Mouse (Mus musculus) gastrocnemius, adult 2 months (tissue): Measurements from ENCODE around the gene Set. TPM values are rescaled to one million over a fixed set of nuclear protein-coding genes. Genes with fewer than 3 reads are reported as not detected.
"Not testable (repeated sequence)": the region's sequence is repeated elsewhere in the genome, so short reads cannot be mapped to it uniquely, and the experiment has no call there.

Experiments used
- DNase-seq: peaks from one replicate; pipeline ENCODE4 v3.0.0; 2022
- H3K27ac ChIP-seq: fragments of 200-600 bp; 2 replicates; pipeline ENCODE4 v1.8.1; 2022; ENCODE audit warnings: mild to moderate bottlenecking
- H3K4me3 ChIP-seq: fragments of 200-600 bp; 2 replicates; pipeline ENCODE4 v1.8.1; 2022; ENCODE audit warnings: mild to moderate bottlenecking, moderate library complexity
- CTCF ChIP-seq: fragments of 200-600 bp; IDR thresholded peaks from 2 replicates; pipeline ENCODE4 v1.8.1; 2022; ENCODE audit warnings: antibody characterized with exemption, mild to moderate bottlenecking, moderate library complexity
- intact Hi-C: fragments of 180-260 bp; cut with DNase I; formaldehyde crosslinking; loops from one replicate; pipeline ENCODE4 v1.15.1; 2025
- total RNA-seq, 2 experiments: library from RNA; stranded (reverse); gene quantifications; 2 replicates each; pipeline ENCODE4 v1.2.3; 2021

Set gene
- total RNA-seq, 2 experiments from 2014 or later = 93.8 to 110 TPM

- DNase-seq = no peak
- TF ChIP-seq CTCF = no peak
- Histone ChIP-seq H3K27ac (no peak overlapping the region), H3K4me3 (no peak overlapping the region)
- intact Hi-C loops = no loop called here
Measured at GRCm38 (mm10) chr2:30047127-30047526, 10.1 kb upstream of the Set start.

- Histone ChIP-seq H3K4me3 (peak overlapping the region; percentile 81), H3K27ac (peak overlapping the region; percentile 97)
- intact Hi-C loops = loop anchor here (2.0 kb wide), 1 partner anchor 15 kb away; no protein-coding TSS in a partner anchor
- no peak for DNase-seq
- TF ChIP-seq CTCF = no peak
Measured at GRCm38 (mm10) chr2:30048101-30048501, 9.1 kb upstream of the Set start.

GRCm38 (mm10) chr2:30048699-30049388 is 8.3 kb upstream of the Set start, which contains the start of gene Wdr34:
Gene Wdr34, minus strand, starts transcription at chr2:30048881.
- DNase-seq = peak; percentile 99
- Histone ChIP-seq H3K27ac (peak within 1 kb of the TSS; percentile 97), H3K4me3 (peak within 1 kb of the TSS; percentile 81)
- intact Hi-C loops = loop anchor here (2.0 kb wide), 1 partner anchor 14 kb away; no protein-coding TSS in a partner anchor
- TF ChIP-seq CTCF = no peak

GRCm38 (mm10) chr2:30049831-30050230 is 7.3 kb upstream of the Set start:
- Histone ChIP-seq H3K4me3 (no peak overlapping the region; the same call in 1 of the 2 replicates), H3K27ac (no peak overlapping the region)
- intact Hi-C loops = loop anchor here (2.0 kb wide), 1 partner anchor 13 kb away; no protein-coding TSS in a partner anchor
- TF ChIP-seq CTCF = no peak
- DNase-seq = no peak

- no peak for DNase-seq
- intact Hi-C loops = no loop called here
- TF ChIP-seq CTCF = peak; percentile 49
- Histone ChIP-seq H3K27ac (no peak overlapping the region), H3K4me3 (no peak overlapping the region)
Measured at GRCm38 (mm10) chr2:30051992-30052761, 5.0 kb upstream of the Set start.

- intact Hi-C loops = not testable (repeated sequence)
Measured at GRCm38 (mm10) chr2:30055310-30055709, 1.9 kb upstream of the Set start.

GRCm38 (mm10) chr2:30056736-30057135 is 442 bp upstream of the Set start:
- intact Hi-C loops = no loop called here
- Histone ChIP-seq H3K4me3 (no peak overlapping the region), H3K27ac (no peak overlapping the region)
- TF ChIP-seq CTCF = no peak
- DNase-seq = no peak

More at GRCm38 (mm10) chr2:30055310-30055709, 1.9 kb upstream of the Set start:
- not testable (repeated sequence) for H3K27ac ChIP-seq, DNase-seq, H3K4me3 ChIP-seq
- TF ChIP-seq CTCF = peak; percentile 25; the same call in 1 of the 2 replicates

GRCm38 (mm10) chr2:30058418-30058817 is 1.2 kb downstream of the Set start:
- no peak for DNase-seq
- intact Hi-C loops = no loop called here
- no peak overlapping the region for H3K27ac ChIP-seq
- no peak overlapping the region for H3K4me3 ChIP-seq
- TF ChIP-seq CTCF = no peak

GRCm38 (mm10) chr2:30061215-30062166 is 4.3 kb downstream of the Set start:
- Histone ChIP-seq H3K4me3 (peak overlapping the region; percentile 86), H3K27ac (peak overlapping the region; percentile 94)
- peak; percentile 40 for DNase-seq
- intact Hi-C loops = loop anchor here (2.0 kb wide), 1 partner anchor 13 kb away; the partner anchor contains the start of gene Wdr34
- no peak for TF ChIP-seq CTCF

- TF ChIP-seq CTCF = 0 out of 2 replicates have a peak, but pooled peaks have one; percentile 2
- peak; percentile 66 for DNase-seq
- intact Hi-C loops = loop anchor here (2.0 kb wide), 1 partner anchor 14 kb away; the partner anchor contains the start of gene Wdr34
- Histone ChIP-seq H3K27ac (peak overlapping the region; percentile 94), H3K4me3 (peak overlapping the region; percentile 86)
Measured at GRCm38 (mm10) chr2:30062249-30063093, 5.3 kb downstream of the Set start.

- DNase-seq = no peak
- Histone ChIP-seq H3K4me3 (peak overlapping the region; percentile 86), H3K27ac (peak overlapping the region; percentile 94)
- intact Hi-C loops = loop anchor here (2.0 kb wide), 1 partner anchor 14 kb away; the partner anchor contains the start of gene Wdr34
- no peak for TF ChIP-seq CTCF
Measured at GRCm38 (mm10) chr2:30063235-30063634, 6.1 kb downstream of the Set start.
